Mouse (Mus musculus) kidney, postnatal 14 days (tissue): Measurements from ENCODE around the gene Rgmb.
A peak's percentile ranks its signal among the peaks of the same experiment; 100 is the strongest.

Source experiments
- DNase-seq: peaks from one replicate; pipeline ENCODE4 v3.0.0; 2022; ENCODE audit warnings: mixed read lengths

Gene Rgmb

DNA sequence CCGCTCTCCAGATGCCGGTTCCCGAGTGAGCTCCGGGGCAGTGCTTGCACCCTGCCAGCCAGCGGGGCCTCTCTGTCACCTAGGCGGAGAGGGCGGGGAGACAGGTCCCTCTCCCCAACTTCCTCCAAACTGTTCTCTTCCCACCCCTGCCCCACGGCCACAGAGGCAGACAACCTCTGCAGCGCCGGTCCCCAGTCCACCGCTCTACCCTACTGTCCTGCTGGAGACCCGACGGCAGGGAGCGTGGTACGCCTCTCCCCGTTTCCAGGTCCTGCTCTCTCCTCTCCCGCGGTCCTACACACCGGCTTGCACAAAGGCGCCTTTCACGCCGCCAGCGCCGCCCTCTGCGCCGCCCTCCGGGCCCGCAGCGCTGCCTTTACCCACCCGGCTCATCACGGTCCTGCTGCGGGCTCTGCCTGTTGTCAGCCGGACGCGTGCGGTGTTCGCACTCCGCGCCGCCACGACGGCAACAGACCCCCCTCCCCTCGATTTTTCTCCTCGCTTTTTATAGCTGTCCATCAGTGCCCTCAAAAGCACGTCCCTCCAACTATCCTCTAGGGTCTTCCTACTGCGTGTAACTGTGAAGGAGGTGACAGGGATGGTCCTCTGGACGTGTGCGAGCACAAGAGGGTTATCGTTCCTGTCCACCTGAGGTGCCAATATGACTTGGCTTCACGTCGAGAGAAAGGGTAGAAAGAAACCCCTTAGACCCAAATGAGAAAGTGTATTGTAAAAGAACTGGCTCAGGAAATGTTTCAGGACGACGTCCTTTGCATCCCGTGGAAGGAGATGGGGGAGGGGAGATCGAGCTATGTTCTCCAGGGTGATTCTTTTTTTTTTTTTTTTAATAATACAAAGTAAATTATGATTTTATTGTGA, at the start of gene Rgmb:
Rgmb (minus strand) TSS at position 274 of the 879 bp plus-strand sequence.
- peak; percentile 45 for DNase-seq

DNA sequence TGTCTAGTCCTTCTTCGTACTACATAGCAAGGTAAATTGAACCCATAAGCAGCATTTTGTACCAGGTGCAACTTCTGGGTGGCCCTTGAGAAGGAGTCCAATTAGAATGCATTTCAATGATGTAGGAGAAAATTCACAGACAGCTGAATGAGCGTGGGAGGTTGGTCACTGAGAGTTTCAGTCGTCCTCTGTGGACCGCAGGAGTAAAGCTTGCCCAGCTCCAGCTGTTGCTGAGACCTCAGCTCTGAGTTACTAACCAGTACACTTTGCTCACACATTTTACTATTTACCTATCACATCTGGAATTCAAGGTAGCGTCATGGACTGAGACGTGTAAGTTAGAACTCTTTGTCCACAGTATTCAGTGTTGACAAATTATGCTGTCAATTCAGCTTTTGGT, 43.9 kb upstream of the Rgmb start:
- DNase-seq: no peak

DNA sequence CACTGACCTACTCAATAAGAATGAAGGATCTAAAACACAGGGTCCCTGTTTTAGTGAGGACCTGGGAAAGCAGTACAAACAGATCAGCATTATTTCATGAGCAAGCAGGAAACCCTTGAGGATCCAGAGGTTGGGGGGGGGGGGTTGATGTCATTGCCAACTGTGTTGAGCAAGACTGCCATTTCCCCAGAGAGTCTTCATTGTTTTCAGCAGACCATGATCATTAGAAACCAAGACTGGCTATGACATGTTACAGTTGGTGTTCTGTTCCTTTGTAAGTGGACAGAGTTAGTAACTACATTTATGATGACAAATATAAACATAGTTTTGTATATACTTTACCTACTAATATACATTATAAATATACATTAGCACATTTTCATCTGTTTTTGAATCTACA, 41.3 kb upstream of the Rgmb start:
- no peak for DNase-seq

DNA sequence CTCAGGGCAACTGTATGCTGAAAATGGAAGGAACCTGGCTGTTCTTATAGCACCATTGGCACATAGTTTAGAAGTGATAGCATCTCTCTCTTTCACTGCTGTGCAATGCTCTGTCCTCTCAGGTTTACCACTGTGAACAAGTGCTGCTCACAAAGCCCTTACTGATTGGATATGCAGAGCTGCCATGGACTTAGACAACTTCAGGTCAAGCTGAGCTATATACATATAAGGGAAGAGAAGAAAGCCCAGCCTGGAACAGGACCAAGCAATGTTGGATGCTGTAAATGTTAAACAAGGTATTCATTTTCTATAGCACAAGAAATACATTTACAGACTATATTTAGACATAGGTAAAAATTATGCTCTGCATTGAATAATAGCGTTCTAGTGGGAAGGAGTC, 34.4 kb upstream of the Rgmb start:
- DNase-seq: no peak

DNA sequence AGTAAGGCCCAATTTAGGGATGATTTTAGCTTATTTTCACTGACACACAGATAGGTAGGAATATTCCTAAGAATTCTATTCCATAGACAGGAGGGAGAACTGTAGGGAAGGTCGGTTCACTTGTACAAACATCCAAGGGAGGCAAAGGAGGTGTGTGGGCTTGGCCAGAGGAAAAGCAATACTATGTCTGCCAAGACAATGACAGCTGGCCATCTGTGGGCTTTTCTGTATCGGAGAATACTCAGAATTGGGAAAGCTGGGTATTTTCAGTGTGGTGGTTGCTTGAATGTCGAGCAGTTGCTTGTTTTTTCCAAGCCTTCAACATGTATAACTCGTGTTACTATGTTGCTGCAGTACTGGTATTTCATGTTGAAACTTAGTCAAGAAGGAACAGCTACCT, 31.5 kb upstream of the Rgmb start:
- no peak for DNase-seq

DNA sequence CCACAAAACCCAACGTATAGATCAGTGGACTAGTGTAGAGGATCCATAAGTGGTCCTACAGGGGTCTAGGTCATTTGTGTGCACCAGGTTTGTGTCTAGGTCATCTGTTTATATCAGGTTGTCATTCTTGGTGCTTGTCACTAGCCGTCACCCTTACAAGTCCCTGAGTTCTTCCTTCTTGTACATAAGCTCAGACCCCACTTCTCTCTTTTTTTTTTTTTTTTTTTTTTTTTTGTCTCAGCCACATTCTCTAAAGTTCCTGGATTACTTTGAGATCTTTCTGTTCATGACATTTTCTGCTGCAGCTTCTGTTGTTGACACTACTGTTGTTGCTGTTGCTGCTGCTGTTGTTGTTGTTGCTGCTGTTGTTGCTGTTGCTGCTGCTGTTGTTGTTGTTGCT, 22.3 kb upstream of the Rgmb start:
- no peak for DNase-seq

DNA sequence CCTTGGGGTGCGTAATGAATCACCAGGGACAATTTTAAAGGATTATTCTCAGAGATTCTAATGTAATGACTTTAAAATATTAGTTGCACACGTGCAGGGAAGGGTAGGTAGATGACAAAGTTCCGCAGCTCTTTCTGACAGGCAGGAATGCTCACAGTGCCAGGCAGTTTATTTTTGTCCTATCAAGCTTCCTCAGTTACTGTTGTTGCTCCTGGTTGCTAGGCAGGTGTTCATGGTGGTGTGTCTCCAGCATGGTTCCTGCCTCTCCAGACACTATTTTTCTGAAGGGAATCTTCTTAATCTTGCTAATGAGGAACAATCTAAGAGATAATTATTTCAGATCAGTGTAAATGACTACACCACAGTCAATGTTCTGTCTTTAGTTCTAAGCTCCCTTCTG, 19.7 kb upstream of the Rgmb start:
- DNase-seq: no peak

DNA sequence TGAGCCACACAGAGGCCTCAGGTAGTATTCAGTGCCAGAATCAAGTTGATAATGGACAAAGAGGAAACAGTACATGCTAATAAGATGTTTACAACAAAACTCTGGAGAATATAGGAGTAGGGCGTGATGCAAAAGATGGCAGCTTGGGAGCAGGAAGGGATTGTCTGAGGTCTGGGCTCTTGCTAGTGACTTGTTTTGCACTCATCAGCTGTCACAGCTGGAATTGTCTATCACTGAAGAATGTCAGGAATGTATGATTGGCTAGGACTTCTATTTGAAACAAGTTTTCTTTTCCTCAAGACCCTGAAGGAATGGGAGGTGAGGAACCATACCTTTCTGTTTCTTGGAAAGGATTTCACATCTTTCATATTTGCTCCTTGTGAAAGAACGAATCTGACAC, 10.6 kb upstream of the Rgmb start:
- DNase-seq: no peak

DNA sequence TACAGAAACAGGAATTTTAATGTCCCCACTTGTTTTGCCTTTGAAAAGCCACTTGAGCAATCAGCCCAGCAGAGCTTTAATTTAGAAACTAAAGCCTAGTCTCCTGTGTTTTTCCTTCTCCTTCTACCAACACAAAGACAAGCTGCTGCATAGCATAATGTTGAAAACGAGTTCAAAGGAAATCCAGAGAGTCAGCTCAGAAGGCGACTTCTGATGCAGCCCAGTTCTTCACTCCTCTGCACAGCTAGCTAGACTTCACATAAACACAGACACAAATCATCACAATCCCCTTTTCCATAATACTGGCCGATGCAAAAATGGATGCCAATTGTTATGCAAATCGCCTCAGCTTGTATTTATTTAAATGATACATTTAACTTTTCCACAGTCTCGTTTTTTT, 1.6 kb upstream of the Rgmb start:
- DNase-seq: no peak

DNA sequence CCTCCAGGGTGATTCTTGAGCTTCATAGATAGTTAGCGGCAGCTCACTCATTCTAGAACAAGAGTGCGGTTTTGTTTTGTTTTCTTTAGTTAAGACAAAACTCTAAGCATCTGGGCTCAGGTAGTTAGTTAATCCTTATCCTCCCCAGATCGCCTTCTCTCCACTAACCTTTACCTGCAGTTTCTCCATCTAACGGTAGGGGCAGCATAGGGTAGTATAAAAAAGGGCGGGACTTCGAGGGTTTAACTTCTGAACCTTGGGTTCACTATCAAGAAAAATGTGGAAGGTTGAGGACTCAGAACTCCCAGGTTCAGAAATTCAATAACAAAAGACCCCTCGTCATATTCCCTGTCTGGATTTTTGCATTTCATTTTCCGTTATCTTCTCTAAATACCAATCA, 971 bp upstream of the Rgmb start:
- DNase-seq: peak; percentile 49

DNA sequence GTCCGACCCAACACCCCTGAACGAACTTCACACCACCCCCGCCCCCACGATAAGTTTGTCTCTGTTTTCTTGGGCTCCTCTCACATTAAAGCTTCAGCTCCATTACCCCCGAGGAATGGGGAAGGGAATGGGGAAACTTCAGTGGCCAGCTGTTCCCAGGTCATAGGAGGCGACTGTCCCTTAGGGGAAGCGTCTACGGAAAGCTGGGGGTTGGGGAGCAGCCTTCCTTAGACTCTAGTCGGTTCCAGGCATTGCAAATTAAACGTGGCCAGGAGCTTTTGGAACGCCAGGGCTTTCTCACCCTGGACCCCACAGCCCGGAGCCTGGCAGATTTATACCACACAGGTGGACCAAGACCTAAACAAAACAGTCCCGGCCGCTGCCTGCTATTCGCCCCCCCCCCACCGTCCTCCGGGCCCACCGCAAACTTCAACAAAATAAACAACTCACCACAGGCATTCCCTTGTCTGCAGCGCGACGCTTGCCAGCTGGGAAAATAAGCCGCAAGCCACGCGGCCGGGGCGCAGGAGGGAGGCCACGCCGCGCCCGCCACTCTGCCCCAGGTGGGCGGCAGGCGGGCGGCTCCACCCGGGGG, 571 bp downstream of the Rgmb start:
- peak; percentile 38 for DNase-seq

DNA sequence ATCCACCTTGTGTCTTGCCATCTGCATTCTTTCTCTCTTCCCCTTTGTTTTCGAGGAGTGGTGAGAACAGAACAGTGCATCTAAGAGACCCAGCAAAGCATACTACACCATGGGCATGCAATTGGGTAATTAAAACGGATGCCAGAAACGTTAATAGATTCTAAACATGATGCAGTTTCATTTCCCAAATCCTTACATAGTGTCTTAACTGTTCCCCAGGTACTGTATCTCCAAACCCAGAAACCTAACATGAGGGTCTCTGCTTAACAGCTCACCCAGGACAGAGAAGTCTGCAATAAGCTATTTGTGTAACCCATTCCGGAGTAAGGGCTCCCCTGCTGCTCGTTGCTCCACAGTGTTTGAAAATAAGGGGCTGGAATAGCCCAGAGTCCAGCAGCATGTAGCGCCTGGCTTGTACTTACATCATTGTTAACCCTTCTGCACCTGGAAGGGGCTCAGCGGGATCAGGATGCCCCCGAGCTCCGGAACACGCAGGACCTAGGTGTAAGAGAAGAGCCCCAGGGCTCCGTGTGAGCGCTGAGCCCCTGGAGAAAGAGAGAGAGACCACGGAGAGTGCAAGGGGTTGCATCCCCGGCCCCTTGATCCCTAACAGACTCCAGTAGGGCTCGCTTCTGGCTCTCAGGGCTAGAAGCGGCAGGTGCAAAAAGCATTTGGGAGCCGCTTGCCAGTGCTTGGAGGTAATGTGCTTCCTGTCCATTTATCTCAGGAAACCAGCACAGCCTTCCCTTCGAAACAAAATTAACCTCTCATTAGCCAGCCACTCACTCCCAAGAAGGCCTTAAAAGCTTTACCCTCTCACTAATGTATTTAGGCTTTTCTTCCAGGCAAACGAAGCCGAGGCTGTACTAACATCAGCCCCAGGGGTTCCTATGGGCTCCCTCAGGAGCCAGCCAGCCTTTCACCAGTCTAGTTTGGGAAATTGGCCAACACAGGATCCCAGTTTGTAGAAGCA, 1.4 kb downstream of the Rgmb start:
- DNase-seq: no peak

DNA sequence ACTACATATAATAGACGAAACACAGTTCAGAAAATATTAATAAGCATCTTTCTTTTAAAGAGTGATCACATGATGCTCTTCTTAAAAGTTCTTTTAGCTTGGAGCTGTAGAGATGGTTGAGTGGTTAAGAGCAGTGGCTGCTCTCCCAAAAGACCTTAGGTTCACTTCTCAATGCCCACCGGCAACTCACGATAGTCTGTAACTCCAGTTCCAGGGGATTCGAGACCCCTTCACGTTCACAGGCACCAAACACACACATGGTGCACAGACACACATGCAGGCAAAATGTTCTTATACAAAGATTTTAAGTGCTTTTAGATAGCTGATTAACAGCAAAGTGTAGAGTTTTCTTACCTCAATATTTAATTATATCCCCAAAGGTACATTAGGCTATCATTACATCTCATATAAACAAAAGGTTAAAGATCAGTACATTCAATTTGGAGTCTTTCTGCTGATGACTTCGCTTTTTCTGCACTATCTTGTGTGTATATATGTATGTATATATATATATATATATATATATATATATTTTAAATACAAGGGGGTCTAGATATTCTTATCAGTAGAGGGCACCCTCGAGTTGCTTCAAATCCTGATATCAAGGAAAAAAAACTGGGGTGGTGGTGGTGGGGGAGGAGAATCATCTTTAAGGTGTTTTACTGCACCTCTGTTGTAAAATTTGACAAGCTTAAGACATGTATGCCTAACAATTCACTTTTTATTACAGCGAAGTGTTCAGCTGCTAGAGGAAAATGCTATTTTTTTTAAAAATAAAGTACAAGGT, 2.5 kb downstream of the Rgmb start:
- no peak for DNase-seq

DNA sequence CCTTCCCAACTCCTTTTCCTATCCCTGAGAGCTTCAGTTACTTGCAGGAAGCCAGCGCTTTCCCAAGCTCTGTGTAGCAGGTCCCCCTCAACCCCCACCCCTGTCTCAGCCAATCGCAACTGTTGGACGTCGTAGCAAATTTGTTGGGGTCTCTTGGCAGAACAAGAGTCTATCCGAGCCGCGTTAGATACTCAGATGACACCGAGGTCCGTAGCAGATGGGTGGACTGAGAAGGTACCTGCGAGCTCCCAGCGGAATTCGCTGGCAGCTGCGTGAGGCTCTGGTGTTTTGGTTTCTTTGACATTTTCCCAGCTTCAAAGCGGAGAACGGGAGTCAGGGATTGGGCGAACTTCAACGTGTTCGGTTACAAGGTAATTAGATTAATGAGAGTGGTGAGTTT, 3.9 kb downstream of the Rgmb start:
- no peak for DNase-seq

DNA sequence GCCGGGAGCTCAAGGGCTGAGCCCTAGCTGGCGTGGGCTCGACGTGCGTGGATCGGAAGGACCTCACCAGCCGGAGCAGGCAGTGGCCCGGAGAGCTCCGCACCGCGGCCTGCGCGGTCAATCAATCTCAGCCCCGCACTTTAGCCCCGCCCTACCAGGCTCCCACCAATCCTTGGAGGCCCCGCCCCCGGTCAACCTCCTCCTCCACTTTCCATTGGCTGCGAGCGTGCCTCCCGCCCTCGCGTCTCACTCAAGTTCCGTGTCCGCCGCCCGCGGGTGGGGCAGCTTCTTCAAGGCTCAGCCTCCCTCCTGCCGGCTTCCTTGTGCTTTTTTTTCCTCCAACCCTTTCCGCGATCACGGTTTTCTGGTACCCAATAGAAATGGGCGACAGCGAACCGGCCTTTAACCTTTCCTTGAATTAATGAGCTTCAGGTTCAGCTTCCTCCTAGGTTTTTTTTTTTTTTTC, 4.4 kb downstream of the Rgmb start:
- DNase-seq: peak; percentile 100

DNA sequence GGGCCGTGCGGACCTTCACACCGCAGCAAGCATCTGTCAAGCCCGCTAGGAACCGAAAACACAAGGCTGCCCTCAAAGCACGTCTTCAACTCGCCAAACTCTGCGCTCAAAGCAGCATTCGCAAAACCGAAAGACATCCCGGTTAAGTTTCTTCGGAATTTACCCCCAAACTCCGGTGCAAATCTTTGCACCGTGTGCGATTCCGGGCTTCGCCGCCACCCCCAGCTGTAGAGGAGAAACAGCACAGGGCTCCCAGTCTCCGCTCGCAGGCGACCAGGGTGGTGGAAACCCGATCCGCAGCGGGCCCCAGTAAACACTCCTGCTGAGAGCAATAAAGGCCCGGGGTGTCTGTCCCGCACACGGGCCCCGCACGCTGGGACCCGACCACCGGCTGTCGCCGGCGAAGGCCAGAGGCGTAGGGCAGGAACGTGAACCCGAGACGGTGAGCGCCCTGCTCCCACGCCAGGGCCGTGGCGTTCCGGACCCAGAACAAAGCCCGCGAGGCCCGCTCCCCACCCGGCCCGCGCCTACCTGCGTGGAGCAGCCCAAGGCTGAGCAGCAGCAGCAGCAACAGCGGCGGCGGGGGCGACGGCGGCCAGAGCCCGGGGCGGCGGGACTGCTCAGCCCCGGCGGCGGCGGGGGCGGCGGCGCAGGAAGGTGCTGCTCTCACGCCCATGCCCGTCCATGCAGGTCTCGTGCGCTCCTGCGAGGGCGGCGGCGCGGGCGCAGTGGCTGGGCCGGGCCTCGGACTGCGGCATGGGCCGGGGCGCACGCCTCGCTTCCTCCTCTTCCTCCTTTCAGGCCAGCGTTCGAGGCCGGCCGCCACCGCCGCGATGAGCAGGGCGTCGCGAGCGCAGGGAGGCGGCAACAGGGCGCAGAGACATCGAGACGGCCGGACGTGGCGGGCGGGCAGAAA, 5.1 kb downstream of the Rgmb start:
- DNase-seq: peak; percentile 72

DNA sequence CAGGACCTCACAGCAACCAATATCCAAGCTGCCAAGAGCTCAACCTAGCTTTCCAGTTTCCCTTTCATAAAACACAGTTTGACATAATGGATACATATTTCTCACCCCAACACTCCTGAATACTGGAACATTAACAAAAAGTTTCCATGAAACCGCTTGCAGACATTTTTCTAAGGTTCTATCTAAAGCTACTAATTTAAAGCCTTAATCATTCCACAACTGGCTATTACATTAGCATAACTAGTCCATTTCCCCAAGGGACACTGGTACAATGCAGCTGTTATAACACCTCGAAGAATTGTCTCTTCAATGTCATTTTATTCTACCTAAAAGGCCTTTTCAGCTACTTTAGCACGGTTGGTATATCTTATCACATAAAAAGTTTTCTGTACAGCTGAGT, 6.0 kb downstream of the Rgmb start:
- DNase-seq: no peak

DNA sequence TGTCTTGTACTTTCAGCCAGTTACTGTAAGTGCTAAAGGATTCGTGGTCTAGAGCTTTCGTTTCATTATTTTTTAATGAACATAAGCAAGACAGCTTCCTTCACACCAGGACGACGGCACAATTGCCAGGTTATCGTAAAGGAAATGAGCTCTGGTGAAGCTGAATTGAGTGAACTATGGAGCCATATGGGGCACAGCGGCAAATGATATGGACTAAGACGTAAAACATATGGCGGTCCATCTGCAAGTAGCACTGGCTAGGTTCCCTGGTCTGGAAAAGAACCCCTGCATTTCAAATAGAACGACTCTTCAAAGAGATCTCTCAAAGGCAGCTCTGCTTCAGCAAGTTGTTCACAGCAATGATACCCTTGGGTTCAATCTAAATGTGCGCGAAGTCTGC, 6.5 kb downstream of the Rgmb start:
- no peak for DNase-seq

DNA sequence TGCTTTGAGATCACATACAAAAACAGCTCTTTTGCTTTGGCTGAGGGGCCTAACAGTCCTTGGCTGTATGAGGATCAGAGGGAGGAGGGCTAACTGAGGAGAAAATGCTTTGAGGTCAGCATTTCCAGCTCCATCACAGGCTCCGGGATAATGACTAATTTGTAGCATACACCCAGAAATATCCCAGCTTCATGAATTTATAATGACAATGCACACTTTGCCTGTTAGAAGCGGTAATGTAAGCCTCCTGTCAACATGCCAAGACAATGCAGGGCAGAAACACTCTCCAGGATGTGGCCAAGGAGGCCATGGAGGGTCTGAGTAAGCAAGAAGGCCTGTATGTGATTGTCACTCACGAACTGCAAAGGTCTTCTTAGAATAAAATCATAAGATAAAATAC, 7.0 kb downstream of the Rgmb start:
- DNase-seq: no peak

DNA sequence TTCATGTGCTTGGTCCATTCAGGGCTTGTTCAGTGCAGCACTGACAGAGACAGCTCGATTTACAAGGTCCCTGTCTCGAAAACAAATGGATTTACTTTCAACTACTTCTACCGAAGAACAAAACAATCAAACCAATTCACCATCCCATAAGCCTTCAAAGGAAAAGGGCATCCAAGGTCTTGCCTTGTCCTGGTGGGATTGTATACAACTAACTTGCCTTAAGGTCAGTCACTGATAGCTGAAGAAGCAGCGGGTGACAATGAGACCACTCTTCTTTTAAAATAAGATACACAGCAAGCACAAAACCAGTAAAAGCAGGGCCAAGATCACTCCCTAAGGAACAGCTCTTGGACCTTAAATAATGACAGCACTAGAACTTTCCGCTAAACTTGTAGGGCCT, 7.6 kb downstream of the Rgmb start:
- no peak for DNase-seq

DNA sequence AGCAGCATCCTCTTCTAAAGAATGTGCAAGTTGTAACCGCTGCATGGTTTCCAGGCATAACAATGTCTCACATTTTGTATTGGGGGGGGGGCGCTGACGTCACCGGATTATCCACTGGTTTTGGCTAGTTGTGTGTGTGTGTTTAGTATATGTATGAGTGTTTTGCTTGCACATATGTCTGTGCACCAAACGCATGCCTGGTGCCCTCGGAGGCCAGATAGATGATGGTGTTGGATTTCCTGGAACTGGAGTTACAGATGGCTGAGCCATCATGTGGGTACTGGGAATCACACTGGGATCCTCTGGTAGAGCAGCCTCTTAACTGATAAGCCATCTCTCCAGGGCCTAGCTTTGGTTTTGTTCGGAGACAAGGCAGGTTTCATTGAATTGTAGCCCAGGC, 8.5 kb downstream of the Rgmb start:
- no peak for DNase-seq
